Mouse (Mus musculus) myocyte (in vitro differentiated cells): Measurements from ENCODE around the gene Pcsk2. TPM values are rescaled to one million over a fixed set of nuclear protein-coding genes. Genes with fewer than 3 reads are reported as not detected.

Experiments used
- H3K27me3 ChIP-seq: one replicate; pipeline ENCODE4 v1.6.1; 2011; ENCODE audit not compliant: control insufficient read depth, insufficient read depth, insufficient read length
- H3K36me3 ChIP-seq: one replicate; pipeline ENCODE4 v1.6.1; 2011; ENCODE audit not compliant: control insufficient read depth, insufficient read depth
- H3K4me2 ChIP-seq: one replicate; pipeline ENCODE4 v1.6.1; 2011; ENCODE audit warnings: low read depth, control low read depth
- H3K4me3 ChIP-seq: one replicate; pipeline ENCODE4 v1.5.1; 2011; ENCODE audit warnings: mild to moderate bottlenecking, control low read depth, moderate library complexity
- H3K79me2 ChIP-seq: one replicate; pipeline ENCODE4 v1.6.1; 2011; ENCODE audit not compliant: control insufficient read depth, insufficient read depth
- H3ac ChIP-seq: one replicate; pipeline ENCODE4 v1.6.1; 2011; ENCODE audit not compliant: control insufficient read depth, insufficient read length
- CEBPB ChIP-seq: IDR thresholded peaks from 2 replicates; pipeline ENCODE4 v1.6.1; 2011; ENCODE audit warnings: mild to moderate bottlenecking, moderate library complexity; ENCODE audit not compliant: poor library complexity, insufficient read depth, severe bottlenecking
- E2F4 ChIP-seq: IDR thresholded peaks from one replicate; pipeline ENCODE4 v1.6.1; 2011; ENCODE audit warnings: mild to moderate bottlenecking, control low read depth, moderate library complexity; ENCODE audit not compliant: insufficient read depth
- MAX ChIP-seq: IDR thresholded peaks from one replicate; pipeline ENCODE4 v1.6.1; 2011; ENCODE audit warnings: low read depth, mild to moderate bottlenecking, control low read depth
- MYOD1 ChIP-seq, 3 experiments: IDR thresholded peaks; one replicate each; pipeline ENCODE4 v1.6.1; 2011; ENCODE audit warnings: control low read depth in 2 of 3, low read depth in 2 of 3, mild to moderate bottlenecking in 2 of 3, moderate library complexity in 1 of 3; ENCODE audit not compliant: insufficient read length in 2 of 3, control insufficient read depth in 1 of 3
- MYOG ChIP-seq, 3 experiments: IDR thresholded peaks; one replicate each; pipeline ENCODE4 v1.6.1; 2011; ENCODE audit warnings: control low read depth in 2 of 3, low read depth in 2 of 3, mild to moderate bottlenecking in 2 of 3; ENCODE audit not compliant: insufficient read length in 2 of 3, control insufficient read depth in 1 of 3, insufficient read depth in 1 of 3
- POLR2A ChIP-seq: IDR thresholded peaks from one replicate; pipeline ENCODE4 v1.6.1; 2011; ENCODE audit warnings: low read depth, mild to moderate bottlenecking, control low read depth, moderate library complexity; ENCODE audit not compliant: insufficient read length
- POLR2AphosphoS2 ChIP-seq: IDR thresholded peaks from one replicate; pipeline ENCODE4 v1.6.1; 2011; ENCODE audit warnings: low read depth, control low read depth; ENCODE audit not compliant: insufficient read length
- REST ChIP-seq: IDR thresholded peaks from one replicate; pipeline ENCODE4 v1.6.1; 2011; ENCODE audit warnings: mild to moderate bottlenecking, control low read depth, moderate library complexity; ENCODE audit not compliant: insufficient read depth, insufficient read length
- SRF ChIP-seq: IDR thresholded peaks from one replicate; pipeline ENCODE4 v1.6.1; 2011; ENCODE audit warnings: low read depth; ENCODE audit not compliant: control insufficient read depth, insufficient read length
- TCF12 ChIP-seq: IDR thresholded peaks from one replicate; pipeline ENCODE4 v1.6.1; 2011; ENCODE audit warnings: mild to moderate bottlenecking, control low read depth; ENCODE audit not compliant: poor library complexity, insufficient read depth, severe bottlenecking
- TCF3 ChIP-seq: IDR thresholded peaks from one replicate; pipeline ENCODE4 v1.6.1; 2011; ENCODE audit warnings: low read depth, control low read depth; ENCODE audit not compliant: insufficient read length
- USF1 ChIP-seq: IDR thresholded peaks from one replicate; pipeline ENCODE4 v1.6.1; 2011; ENCODE audit warnings: low read depth, mild to moderate bottlenecking, control low read depth, moderate library complexity
- polyA plus RNA-seq: library from polyadenylated mRNA; unstranded; fragments of >200 nt; fragmentation: generic; extraction: Trizol; gene quantifications from one replicate; pipeline ENCODE4 v1.2.1, GENCODE M21; 2012; ENCODE audit warnings: missing spikeins

The Pcsk2 gene
- polyA plus RNA-seq, 1 experiment: 0.01 TPM

GRCm38 (mm10) chr2:143691244-143691643 lies 145.3 kb downstream of the Pcsk2 start:
- Histone ChIP-seq H3K36me3 (no peaks in the 10 kb centered on the region), H3ac (no peak overlapping the region), H3K4me2 (no peak overlapping the region), H3K4me3 (no peak overlapping the region), H3K27me3 (no peaks in the 10 kb centered on the region), H3K79me2 (no peaks in the 10 kb centered on the region)
- TF ChIP-seq SRF (no peak), MYOG (IDR thresholded peaks at IDR 0.05; ENCODE audit: control insufficient read depth in 1 of 3, insufficient read depth in 1 of 3, insufficient read length in 2 of 3, low read depth in 2 of 3) (no peak), POLR2A (no peak)

GRCm38 (mm10) chr2:143696026-143696557 lies 150.1 kb downstream of the Pcsk2 start:
- Histone ChIP-seq H3ac (no peak overlapping the region), H3K4me2 (no peak overlapping the region), H3K4me3 (no peak overlapping the region), H3K36me3 (no peaks in the 10 kb centered on the region), H3K79me2 (no peaks in the 10 kb centered on the region), H3K27me3 (no peaks in the 10 kb centered on the region)
- TF ChIP-seq TCF3 (no peak), MYOG (IDR thresholded peaks at IDR 0.05; ENCODE audit: control insufficient read depth in 1 of 3, insufficient read depth in 1 of 3, insufficient read length in 2 of 3, low read depth in 2 of 3) (no peak), MYOD1 (IDR thresholded peaks at IDR 0.05; ENCODE audit: control insufficient read depth in 1 of 3, insufficient read length in 2 of 3, low read depth in 2 of 3) (no peak), SRF (no peak), TCF12 (no peak), USF1 (no peak), REST (no peak), MAX (no peak), POLR2A (no peak), POLR2AphosphoS2 (no peak), CEBPB (no peak), E2F4 (no peak)

GRCm38 (mm10) chr2:143696704-143697103 lies 150.7 kb downstream of the Pcsk2 start:
- Histone ChIP-seq H3K4me2 (no peak overlapping the region), H3ac (no peak overlapping the region), H3K27me3 (no peaks in the 10 kb centered on the region), H3K36me3 (no peaks in the 10 kb centered on the region), H3K4me3 (no peak overlapping the region), H3K79me2 (no peaks in the 10 kb centered on the region)
- TF ChIP-seq POLR2A (no peak), REST (no peak), MYOD1 (IDR thresholded peaks at IDR 0.05; ENCODE audit: control insufficient read depth in 1 of 3, insufficient read length in 2 of 3, low read depth in 2 of 3) (no peak), TCF3 (no peak), MYOG (IDR thresholded peaks at IDR 0.05; ENCODE audit: control insufficient read depth in 1 of 3, insufficient read depth in 1 of 3, insufficient read length in 2 of 3, low read depth in 2 of 3) (no peak), USF1 (no peak), MAX (no peak), CEBPB (no peak), TCF12 (no peak), SRF (no peak), E2F4 (no peak), POLR2AphosphoS2 (no peak)

- Histone ChIP-seq H3K27me3 (no peaks in the 10 kb centered on the region), H3K79me2 (no peaks in the 10 kb centered on the region), H3K4me2 (no peak overlapping the region), H3K4me3 (no peak overlapping the region), H3K36me3 (no peaks in the 10 kb centered on the region), H3ac (no peak overlapping the region)
- no peak for TF ChIP-seq E2F4
- TF ChIP-seq USF1: no peak
- TF ChIP-seq TCF3: no peak
- TF ChIP-seq POLR2A: no peak
- no peak for TF ChIP-seq MYOD1 (IDR thresholded peaks at IDR 0.05; ENCODE audit: control insufficient read depth in 1 of 3, insufficient read length in 2 of 3, low read depth in 2 of 3)
- TF ChIP-seq SRF: no peak
- TF ChIP-seq REST: no peak
Measured at GRCm38 (mm10) chr2:143701141-143701540, 155.2 kb downstream of the Pcsk2 start.

- TF ChIP-seq E2F4 (no peak), MYOG (IDR thresholded peaks at IDR 0.05; ENCODE audit: control insufficient read depth in 1 of 3, insufficient read depth in 1 of 3, insufficient read length in 2 of 3, low read depth in 2 of 3) (no peak), MAX (no peak), CEBPB (no peak)
- H3K4me2 ChIP-seq: no peak overlapping the region
Measured at GRCm38 (mm10) chr2:143702931-143703344, 157.0 kb downstream of the Pcsk2 start.

More at GRCm38 (mm10) chr2:143702931-143703344, 157.0 kb downstream of the Pcsk2 start:
- H3K27me3 ChIP-seq: no peaks in the 10 kb centered on the region
- no peaks in the 10 kb centered on the region for H3K79me2 ChIP-seq
- no peak overlapping the region for H3K4me3 ChIP-seq
- H3ac ChIP-seq: no peak overlapping the region
- no peaks in the 10 kb centered on the region for H3K36me3 ChIP-seq
